Mouse (Mus musculus): Measurements from ENCODE around the gene Col25a1.

GRCm38 (mm10) chr3:130545995-130546394 lies 414.7 kb downstream of the Col25a1 start:
- TF ChIP-seq CTCF (IDR thresholded peaks at IDR 0.05; ENCODE audit: control insufficient read depth, insufficient read depth, insufficient read length) (no peak), USF1 (IDR thresholded peaks at IDR 0.05; ENCODE audit: low read depth) (no peak)

All from C2C12 (cell line).